Mouse (Mus musculus): ENCODE results near the gene Rflnb.

Rflnb gene

GRCm38 (mm10) chr11:76027139-76028071, at the start of gene Rflnb:
Gene Rflnb (minus strand): TSS chr11:76027782.
- DNase-seq (ENCODE audit: low spot score in 2 of 2) = peak; percentile 92 to 93

GRCm38 (mm10) chr11:76077341-76077740, 49.8 kb upstream of the Rflnb start:
- DNase-seq (ENCODE audit: low spot score in 2 of 2) = no peak

GRCm38 (mm10) chr11:76074296-76075093, 46.9 kb upstream of the Rflnb start:
- DNase-seq (ENCODE audit: low spot score in 2 of 2) = no peak

- no peak for DNase-seq (ENCODE audit: low spot score in 2 of 2)
These were observed 42.2 kb upstream of the Rflnb start for GRCm38 (mm10) chr11:76069816-76070215.

GRCm38 (mm10) chr11:76066563-76067156, 39.1 kb upstream of the Rflnb start:
- no peak for DNase-seq (ENCODE audit: low spot score in 2 of 2)

- DNase-seq (ENCODE audit: low spot score in 2 of 2) = peak in 1 of 2 experiments; percentile 44
These were observed 38.0 kb upstream of the Rflnb start for GRCm38 (mm10) chr11:76065521-76066095.

- DNase-seq (ENCODE audit: low spot score in 2 of 2) = no peak
These were observed 36.8 kb upstream of the Rflnb start for GRCm38 (mm10) chr11:76064411-76064810.

- DNase-seq (ENCODE audit: low spot score in 2 of 2) = no peak
These were observed 33.3 kb upstream of the Rflnb start for GRCm38 (mm10) chr11:76060906-76061305.

GRCm38 (mm10) chr11:76059971-76060370, 32.4 kb upstream of the Rflnb start:
- DNase-seq (ENCODE audit: low spot score in 2 of 2) = peak in 1 of 2 experiments; percentile 31

- no peak for DNase-seq (ENCODE audit: low spot score in 2 of 2)
These were observed 28.9 kb upstream of the Rflnb start for GRCm38 (mm10) chr11:76056487-76056886.

- no peak for DNase-seq (ENCODE audit: low spot score in 2 of 2)
These were observed 24.9 kb upstream of the Rflnb start for GRCm38 (mm10) chr11:76052496-76052895.

GRCm38 (mm10) chr11:76050967-76051512, 23.5 kb upstream of the Rflnb start:
- no peak for DNase-seq (ENCODE audit: low spot score in 2 of 2)

GRCm38 (mm10) chr11:76050509-76050908, 22.9 kb upstream of the Rflnb start:
- DNase-seq (ENCODE audit: low spot score in 2 of 2) = no peak

- no peak for DNase-seq (ENCODE audit: low spot score in 2 of 2)
These were observed 17.8 kb upstream of the Rflnb start for GRCm38 (mm10) chr11:76045367-76045766.

- DNase-seq (ENCODE audit: low spot score in 2 of 2) = no peak
These were observed 16.9 kb upstream of the Rflnb start for GRCm38 (mm10) chr11:76044468-76044867.

GRCm38 (mm10) chr11:76042882-76043281, 15.3 kb upstream of the Rflnb start:
- DNase-seq (ENCODE audit: low spot score in 2 of 2) = no peak

- DNase-seq (ENCODE audit: low spot score in 2 of 2) = no peak
These were observed 14.6 kb upstream of the Rflnb start for GRCm38 (mm10) chr11:76042041-76042638.

GRCm38 (mm10) chr11:76040761-76041376, 13.3 kb upstream of the Rflnb start:
- DNase-seq (ENCODE audit: low spot score in 2 of 2) = no peak

GRCm38 (mm10) chr11:76040106-76040505, 12.5 kb upstream of the Rflnb start:
- DNase-seq (ENCODE audit: low spot score in 2 of 2) = no peak

- no peak for DNase-seq (ENCODE audit: low spot score in 2 of 2)
These were observed 11.9 kb upstream of the Rflnb start for GRCm38 (mm10) chr11:76039271-76040053.
